Mouse (Mus musculus) NIH3T3 (cell line): ENCODE data around the gene Lclat1.

ENCODE experiments used
- DNase-seq: peaks from one replicate; pipeline ENCODE4 v3.0.0-alpha.2; 2012; ENCODE audit warnings: low read depth

Lclat1 gene

GRCm38 (mm10) chr17:73087045-73087910 is 20.5 kb upstream of the Lclat1 start:
- no peak for DNase-seq

- no peak for DNase-seq
Observed at GRCm38 (mm10) chr17:73091368-73091767, 16.4 kb upstream of the Lclat1 start.

GRCm38 (mm10) chr17:73092103-73093097 is 15.4 kb upstream of the Lclat1 start:
- DNase-seq, result no peak

GRCm38 (mm10) chr17:73095070-73095469 is 12.7 kb upstream of the Lclat1 start:
- DNase-seq, result no peak

GRCm38 (mm10) chr17:73095585-73095984 is 12.2 kb upstream of the Lclat1 start:
- no peak for DNase-seq

- peak; percentile 70 for DNase-seq
Observed at GRCm38 (mm10) chr17:73096484-73096883, 11.3 kb upstream of the Lclat1 start.

- DNase-seq, result no peak
Observed at GRCm38 (mm10) chr17:73098636-73099035, 9.1 kb upstream of the Lclat1 start.

- DNase-seq, result no peak
Observed at GRCm38 (mm10) chr17:73100396-73100795, 7.4 kb upstream of the Lclat1 start.

GRCm38 (mm10) chr17:73102538-73102937 is 5.2 kb upstream of the Lclat1 start:
- DNase-seq, result no peak

- DNase-seq, result peak; percentile 57
Observed at GRCm38 (mm10) chr17:73108170-73108887, 544 bp downstream of the Lclat1 start.

GRCm38 (mm10) chr17:73108888-73109259 is 1.1 kb downstream of the Lclat1 start:
- peak; percentile 27 for DNase-seq

GRCm38 (mm10) chr17:73112128-73112527 is 4.3 kb downstream of the Lclat1 start:
- DNase-seq, result peak; percentile 91

GRCm38 (mm10) chr17:73112601-73113000 is 4.8 kb downstream of the Lclat1 start:
- peak; percentile 36 for DNase-seq

- no peak for DNase-seq
Observed at GRCm38 (mm10) chr17:73113230-73113629, 5.4 kb downstream of the Lclat1 start.

- no peak for DNase-seq
Observed at GRCm38 (mm10) chr17:73118134-73118533, 10.3 kb downstream of the Lclat1 start.

- no peak for DNase-seq
Observed at GRCm38 (mm10) chr17:73118702-73119101, 10.9 kb downstream of the Lclat1 start.

GRCm38 (mm10) chr17:73119150-73119549 is 11.4 kb downstream of the Lclat1 start:
- no peak for DNase-seq

GRCm38 (mm10) chr17:73120545-73120944 is 12.8 kb downstream of the Lclat1 start:
- DNase-seq, result no peak

- DNase-seq, result no peak
Observed at GRCm38 (mm10) chr17:73121726-73122125, 13.9 kb downstream of the Lclat1 start.

GRCm38 (mm10) chr17:73126349-73126748 is 18.6 kb downstream of the Lclat1 start:
- DNase-seq, result no peak

- no peak for DNase-seq
Observed at GRCm38 (mm10) chr17:73126903-73127302, 19.1 kb downstream of the Lclat1 start.
